Mouse (Mus musculus) hindbrain, embryonic 14.5 days (tissue): ENCODE data around the gene Grik3. TPM values are rescaled to one million over a fixed set of nuclear protein-coding genes. Genes with fewer than 3 reads are reported as not detected.

Experiments
- ATAC-seq: fragments of 200-750 bp; cut with Nextera tagmentation; 2 replicates; pipeline ENCODE4 v1.8.0; 2017; ENCODE audit warnings: moderate number of reproducible peaks, mild to moderate bottlenecking, moderate TSS enrichment, moderate library complexity; ENCODE audit not compliant: low FRiP score
- DNase-seq: peaks from one replicate; pipeline ENCODE4 v3.0.0-alpha.2; 2015; ENCODE audit warnings: low spot score
- H3K27ac ChIP-seq: fragments of 300-500 bp; sonication (generic); 2 replicates; pipeline ENCODE4 v1.5.1; 2014; ENCODE audit warnings: mild to moderate bottlenecking, moderate library complexity
- H3K27me3 ChIP-seq: fragments of 300-500 bp; sonication (generic); 2 replicates; pipeline ENCODE4 v1.6.1; 2014; ENCODE audit warnings: mild to moderate bottlenecking, low read length, mixed read lengths; ENCODE audit not compliant: control insufficient read depth, insufficient read depth
- H3K36me3 ChIP-seq: fragments of 300-500 bp; sonication (generic); replicated peaks from 2 replicates; pipeline ENCODE4 v1.6.1; 2014; ENCODE audit not compliant: control insufficient read depth, insufficient read depth
- H3K4me1 ChIP-seq: fragments of 300-500 bp; sonication (generic); replicated peaks from 2 replicates; pipeline ENCODE4 v1.6.1; 2014; ENCODE audit warnings: antibody characterized with exemption, low read length, mixed read lengths; ENCODE audit not compliant: control insufficient read depth, insufficient read depth
- H3K4me2 ChIP-seq: fragments of 300-500 bp; sonication (generic); replicated peaks from 2 replicates; pipeline ENCODE4 v1.6.1; 2014; ENCODE audit warnings: mild to moderate bottlenecking, moderate library complexity
- H3K4me3 ChIP-seq: fragments of 300-500 bp; sonication (generic); replicated peaks from 2 replicates; pipeline ENCODE4 v1.5.1; 2014; ENCODE audit warnings: mild to moderate bottlenecking, low read length
- H3K9ac ChIP-seq: fragments of 300-500 bp; sonication (generic); 2 replicates; pipeline ENCODE4 v1.6.1; 2014
- H3K9me3 ChIP-seq: fragments of 300-500 bp; sonication (generic); 2 replicates; pipeline ENCODE4 v1.6.1; 2016; ENCODE audit warnings: low read length; ENCODE audit not compliant: control insufficient read depth
- WGBS: fragments of 180-500 bp; shearing (Covaris S2); extraction: QIAGEN DNeasy Blood & Tissue Kit; methylation state at CpG from one replicate; pipeline ENCODE4 v1.1.7; 2014; 5-methylcytosine and 5-hydroxymethylcytosine counted together
- polyA plus RNA-seq: library from polyadenylated mRNA; unstranded; fragments of >200 nt; fragmentation: Nextera tagmentation; extraction: Ambion mirVana; gene quantifications from 2 replicates; pipeline ENCODE4 v1.2.1, GENCODE M21; 2014

The Grik3 gene
- polyA plus RNA-seq: 5.9 and 6.0 TPM in 2 replicates

DNA sequence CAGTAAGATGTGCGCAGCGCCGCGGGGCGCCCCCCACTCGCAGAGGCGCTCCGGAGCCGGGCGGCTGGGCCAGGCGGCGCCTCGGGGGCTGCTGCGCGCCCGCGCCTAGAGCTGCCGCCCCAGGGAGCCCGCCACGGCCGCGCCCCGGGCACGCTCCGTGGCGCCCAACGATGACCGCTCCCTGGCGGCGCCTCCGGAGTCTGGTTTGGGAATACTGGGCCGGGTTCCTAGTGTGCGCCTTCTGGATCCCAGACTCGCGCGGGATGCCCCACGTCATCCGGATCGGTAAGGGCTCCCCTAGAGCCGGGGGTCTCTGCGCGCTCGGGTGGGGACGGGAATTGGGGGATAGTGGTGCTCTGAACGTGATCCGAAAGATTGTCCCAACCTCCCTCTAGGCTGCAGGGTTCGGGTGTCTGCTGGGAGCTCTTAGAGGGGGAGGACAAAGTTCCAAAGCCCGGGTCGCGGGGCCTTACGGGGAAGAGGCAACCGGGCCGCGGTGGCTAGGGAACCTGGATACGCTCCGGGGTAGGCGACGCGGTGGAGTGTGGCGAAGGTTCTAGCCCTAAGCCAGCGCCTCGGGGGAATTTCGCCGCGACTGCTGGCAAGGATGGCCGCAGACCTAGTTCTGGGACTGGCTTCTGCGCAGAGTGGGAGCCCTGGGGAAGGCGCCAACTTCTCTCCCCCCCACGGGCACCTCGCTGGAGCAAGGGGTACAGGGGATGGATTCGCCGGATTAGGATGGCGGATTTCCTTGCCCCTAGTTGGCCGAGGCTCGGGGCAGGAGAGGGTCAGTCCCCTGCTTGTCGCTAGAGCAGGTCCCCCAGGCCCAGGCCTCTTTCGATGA is at the start of gene Grik3:
Grik3 (plus strand) TSS at position 40 of the 844 bp plus-strand sequence.
- Histone ChIP-seq H3K27me3 (peaks cover 82% of the 10 kb centered on the region), H3K4me2 (peak within 1 kb of the TSS; percentile 72), H3K9ac (peak within 1 kb of the TSS; percentile 85), H3K4me1 (peaks cover 71% of the 10 kb centered on the region), H3K27ac (peak within 1 kb of the TSS; percentile 88), H3K36me3 (no peaks in the 10 kb centered on the region), H3K9me3 (no peaks in the 10 kb centered on the region), H3K4me3 (peak within 1 kb of the TSS; percentile 56)
- DNase-seq (no peak), ATAC-seq (no peak)
- under 1% methylated on average over 60 of the region's 77 CpGs for WGBS

DNA sequence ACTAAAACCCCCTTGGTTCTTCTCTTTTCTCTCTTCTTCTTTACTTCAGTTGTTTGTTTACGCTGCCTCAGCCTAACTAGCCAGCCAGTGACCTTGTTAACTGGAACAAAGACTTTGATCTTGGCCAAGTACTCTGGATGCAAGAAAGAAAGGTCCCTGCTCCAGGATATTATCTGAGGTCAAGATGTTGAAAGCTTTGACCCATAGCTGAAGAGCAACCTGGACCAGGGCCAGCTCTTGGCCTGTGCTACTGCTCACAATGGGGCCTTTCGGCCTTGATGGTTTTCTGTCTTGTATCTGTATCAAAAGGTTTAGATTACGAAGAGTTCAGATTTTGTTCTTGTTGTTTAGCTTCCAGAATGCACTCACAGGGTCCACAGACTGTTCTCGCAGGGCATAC is 48.7 kb upstream of the Grik3 start:
- Histone ChIP-seq H3K9me3 (no peaks in the 10 kb centered on the region), H3K36me3 (no peaks in the 10 kb centered on the region), H3K4me2 (no peak overlapping the region), H3K27ac (no peak overlapping the region), H3K9ac (no peak overlapping the region), H3K4me3 (no peak overlapping the region), H3K4me1 (no peaks in the 10 kb centered on the region; the same call in 1 of the 2 replicates), H3K27me3 (no peaks in the 10 kb centered on the region)
- ATAC-seq (no peak), DNase-seq (no peak)
- WGBS: 80% methylated on average over 4 of the region's 4 CpGs

DNA sequence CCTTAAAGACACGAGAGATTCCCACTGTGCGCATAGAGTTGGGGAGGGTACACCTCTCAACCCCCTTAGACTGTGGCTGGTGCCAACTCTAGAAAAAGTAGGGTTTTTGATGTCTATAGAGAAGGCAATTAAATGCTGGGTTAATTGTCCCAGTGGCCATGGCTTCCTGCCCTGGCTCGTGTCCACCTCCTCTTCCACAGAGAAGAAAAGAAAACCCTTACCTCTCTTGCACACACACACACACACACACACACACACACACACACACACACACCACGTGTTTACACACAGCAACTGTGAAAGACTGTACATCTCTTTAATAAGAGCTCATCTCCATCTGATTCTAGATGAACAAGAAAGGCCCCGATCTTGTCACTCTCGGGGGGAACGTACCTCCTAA is 46.1 kb upstream of the Grik3 start:
- no peak overlapping the region for H3K9ac ChIP-seq
- H3K27me3 ChIP-seq: no peaks in the 10 kb centered on the region
- DNase-seq (no peak), ATAC-seq (no peak)
- WGBS: 78% methylated on average over 7 of the region's 7 CpGs
- no peak overlapping the region for H3K27ac ChIP-seq
- H3K9me3 ChIP-seq: no peaks in the 10 kb centered on the region
- H3K4me1 ChIP-seq: no peaks in the 10 kb centered on the region; the same call in 1 of the 2 replicates
- H3K4me3 ChIP-seq: no peak overlapping the region
- no peaks in the 10 kb centered on the region for H3K36me3 ChIP-seq
- no peak overlapping the region for H3K4me2 ChIP-seq

DNA sequence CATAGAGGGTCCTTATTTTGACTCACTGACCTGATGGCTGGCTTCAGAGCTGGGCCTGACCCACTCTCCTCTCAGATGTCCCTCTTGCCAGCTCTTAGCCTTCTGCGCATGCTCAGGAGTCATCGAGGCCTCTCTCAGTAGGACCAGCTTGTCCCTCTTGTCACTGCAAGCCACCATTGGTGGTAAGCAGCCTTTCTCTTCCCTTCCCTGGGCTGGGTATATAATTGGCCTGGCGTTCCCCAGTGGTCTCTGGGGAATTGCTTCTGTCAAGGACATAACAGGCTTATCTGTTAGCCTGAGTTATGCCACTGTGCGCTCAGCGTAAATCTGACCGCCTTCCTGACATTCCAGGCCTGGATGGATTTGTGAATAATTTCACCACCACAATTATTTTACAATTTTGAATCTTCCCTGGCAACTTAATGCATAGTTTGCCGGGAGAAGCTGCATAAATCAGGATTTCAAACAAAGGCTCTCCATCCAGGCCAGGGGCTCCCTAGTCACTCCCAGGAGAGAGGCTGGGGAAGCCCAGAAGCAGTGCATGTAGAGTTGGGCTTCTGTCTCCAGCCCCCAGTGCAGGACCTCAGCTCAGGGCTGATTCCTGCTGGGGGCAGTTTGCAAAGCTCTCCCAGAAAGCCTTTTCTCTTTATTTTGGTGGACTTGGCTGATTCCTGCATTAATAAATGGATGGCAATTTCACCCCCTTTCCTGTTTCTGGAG is 39.7 kb upstream of the Grik3 start:
- H3K4me1 ChIP-seq: 0 out of 2 replicates have a peak, but pooled peaks cover 9% of the 10 kb centered on the region
- no peak overlapping the region for H3K27ac ChIP-seq
- H3K27me3 ChIP-seq: peaks cover 7% of the 10 kb centered on the region; the same call in 1 of the 2 replicates
- whole genome bisulfite sequencing: 33% methylated on average over 7 of the region's 7 CpGs
- H3K9ac ChIP-seq: 0 out of 2 replicates have a peak overlapping the region, but pooled peaks have one; percentile 4
- no peaks in the 10 kb centered on the region for H3K9me3 ChIP-seq
- no peak overlapping the region for H3K4me3 ChIP-seq
- DNase-seq (peak; percentile 44), ATAC-seq (peak; percentile 43; the same call in 1 of the 2 replicates)
- no peak overlapping the region for H3K4me2 ChIP-seq
- no peaks in the 10 kb centered on the region for H3K36me3 ChIP-seq

DNA sequence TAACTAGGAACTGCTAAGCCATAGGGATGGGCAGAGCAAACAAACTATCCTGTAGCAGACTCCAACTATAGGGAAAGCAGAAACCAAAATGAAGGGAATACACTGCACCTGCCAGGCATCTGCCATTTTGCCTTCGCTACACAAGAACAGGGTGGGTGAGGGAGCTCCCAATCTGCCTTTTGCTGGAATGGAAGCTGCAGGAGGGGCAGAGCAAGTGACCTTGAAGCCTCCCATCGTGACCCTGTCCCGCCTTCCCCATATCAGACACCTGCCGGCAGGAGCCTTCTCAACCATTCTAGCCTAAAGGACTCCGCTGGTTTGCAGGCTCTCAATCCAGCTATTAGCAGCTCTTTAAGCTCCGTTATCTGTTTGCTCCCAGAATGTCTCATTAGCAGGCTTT is 38.7 kb upstream of the Grik3 start:
- no peak for DNase-seq
- WGBS: 56% methylated on average over 6 of the region's 6 CpGs

DNA sequence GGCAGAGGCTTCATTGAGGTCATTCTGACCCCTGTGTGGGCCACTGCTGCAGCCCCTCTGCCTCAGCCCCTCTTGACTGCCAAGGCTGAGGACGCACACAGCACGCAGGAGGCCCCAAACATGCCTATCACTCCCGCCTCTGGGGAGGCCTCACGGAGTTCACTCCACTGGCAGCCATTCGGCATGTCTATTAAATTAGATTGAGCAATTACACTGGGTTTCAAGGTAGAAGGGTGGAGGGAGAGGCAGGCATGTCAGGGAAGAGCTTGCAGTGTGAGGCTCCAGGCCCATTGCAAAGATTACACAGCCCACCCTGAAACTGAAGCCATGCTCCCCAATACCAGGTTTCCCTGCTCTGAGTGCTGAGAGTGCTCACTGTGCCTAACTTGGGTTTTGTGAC is 34.0 kb upstream of the Grik3 start:
- Histone ChIP-seq H3K36me3 (no peaks in the 10 kb centered on the region), H3K4me2 (no peak overlapping the region), H3K27me3 (peaks cover 7% of the 10 kb centered on the region; the same call in 1 of the 2 replicates), H3K4me1 (peaks cover 22% of the 10 kb centered on the region), H3K9me3 (no peaks in the 10 kb centered on the region), H3K4me3 (no peak overlapping the region), H3K9ac (no peak overlapping the region), H3K27ac (no peak overlapping the region)
- no peak for DNase-seq
- ATAC-seq: no peak
- 37% methylated on average over 5 of the region's 5 CpGs for WGBS

More for the DNA sequence above, 38.7 kb upstream of the Grik3 start:
- Histone ChIP-seq H3K4me1 (peaks cover 17% of the 10 kb centered on the region), H3K36me3 (no peaks in the 10 kb centered on the region), H3K9ac (no peak overlapping the region), H3K27ac (no peak overlapping the region), H3K27me3 (peaks cover 7% of the 10 kb centered on the region; the same call in 1 of the 2 replicates), H3K4me2 (no peak overlapping the region), H3K9me3 (no peaks in the 10 kb centered on the region), H3K4me3 (no peak overlapping the region)
- no peak for ATAC-seq

DNA sequence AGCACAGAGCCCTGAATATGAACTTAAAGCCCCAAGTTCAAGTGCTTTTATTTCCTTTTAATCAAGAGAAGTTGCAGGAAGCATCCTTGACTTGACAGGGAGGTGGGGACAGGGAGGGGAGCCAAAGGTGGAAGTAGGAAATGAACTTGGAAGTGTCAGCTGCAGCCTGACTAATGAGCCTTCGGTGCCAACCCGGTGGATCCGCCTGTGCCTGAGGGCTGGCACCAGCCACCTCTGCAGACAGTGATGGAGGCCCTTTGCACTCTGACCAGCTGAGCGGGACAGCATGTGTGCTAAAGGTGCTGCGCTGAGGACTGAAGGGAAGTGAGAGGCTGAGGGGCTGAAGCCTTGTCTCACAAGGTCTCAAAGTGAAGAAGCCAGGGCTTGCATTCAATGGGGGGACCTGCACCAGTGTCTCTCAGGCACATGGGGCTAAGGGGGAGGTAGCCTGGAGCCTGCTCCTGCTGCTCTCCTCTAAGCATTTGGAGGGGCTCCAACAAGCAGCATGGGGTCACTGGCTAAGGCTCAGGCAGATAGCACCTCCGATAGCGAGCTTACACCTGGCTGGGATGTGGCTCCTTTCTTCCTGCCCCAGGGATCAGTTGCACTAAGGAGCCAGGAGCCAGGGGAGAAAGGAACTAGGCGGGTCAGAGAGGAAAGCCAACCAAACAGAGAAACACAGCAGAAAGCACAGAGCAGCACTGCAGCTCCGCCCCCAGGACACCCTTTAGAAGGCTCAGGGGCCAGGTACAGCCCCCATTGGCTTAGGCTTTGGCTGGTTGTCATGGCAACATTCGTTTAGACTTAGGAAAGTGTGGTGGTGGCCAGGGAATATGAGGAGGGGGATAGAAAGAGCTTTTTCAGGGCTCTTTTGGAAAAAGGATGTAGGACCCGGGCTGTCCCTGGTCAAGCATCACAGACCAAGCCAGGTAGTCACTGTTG is 33.1 kb upstream of the Grik3 start:
- Histone ChIP-seq H3K4me2 (no peak overlapping the region), H3K4me3 (no peak overlapping the region), H3K4me1 (peaks cover 22% of the 10 kb centered on the region), H3K36me3 (no peaks in the 10 kb centered on the region), H3K27me3 (peaks cover 7% of the 10 kb centered on the region; the same call in 1 of the 2 replicates), H3K9me3 (no peaks in the 10 kb centered on the region), H3K9ac (0 out of 2 replicates have a peak overlapping the region, but pooled peaks have one; percentile 8), H3K27ac (no peak overlapping the region)
- ATAC-seq (no peak), DNase-seq (no peak)
- 28% methylated on average over 11 of the region's 11 CpGs for WGBS

DNA sequence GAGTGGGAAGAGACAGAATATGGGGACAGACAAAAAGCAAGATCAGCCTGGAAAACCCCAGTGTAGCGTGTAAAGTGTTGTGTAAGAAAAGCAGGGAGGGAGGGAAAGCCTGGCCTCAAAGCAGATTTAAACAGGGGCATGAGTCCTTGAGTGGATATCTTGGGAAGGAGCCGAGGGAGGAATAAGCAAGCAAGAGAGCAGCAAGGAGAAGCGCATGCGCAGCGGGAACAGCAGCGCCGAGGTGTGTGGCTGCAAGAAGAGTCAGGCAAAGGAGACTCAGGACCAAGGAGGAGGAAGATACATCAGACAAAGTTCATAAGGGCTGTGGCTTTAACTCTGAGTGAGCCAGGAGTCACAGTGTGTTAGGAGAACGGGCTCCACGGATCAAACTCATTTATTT is 30.7 kb upstream of the Grik3 start:
- no peaks in the 10 kb centered on the region for H3K9me3 ChIP-seq
- H3K4me1 ChIP-seq: peaks cover 22% of the 10 kb centered on the region
- no peak for DNase-seq
- H3K36me3 ChIP-seq: no peaks in the 10 kb centered on the region
- ATAC-seq: no peak
- H3K4me2 ChIP-seq: no peak overlapping the region
- H3K9ac ChIP-seq: no peak overlapping the region
- H3K4me3 ChIP-seq: no peak overlapping the region
- H3K27ac ChIP-seq: no peak overlapping the region
- no peaks in the 10 kb centered on the region for H3K27me3 ChIP-seq
- WGBS: 74% methylated on average over 9 of the region's 9 CpGs
